12 mouse cellular contexts compared by ENCODE assay signal in genomic region chr4:142080487-142080767, GRCm38 (mm10). TPM values are rescaled to one million over a fixed set of nuclear protein-coding genes. Genes with fewer than 3 reads are reported as not detected.
A peak's percentile ranks its signal among the peaks of the same experiment; 100 is the strongest.
DNase-seq lines count a peak whose midpoint lies in the region; ATAC-seq lines count a peak whose summit lies in the region.
"Had no signal": no experiment of that assay in that cellular context is flagged by ENCODE, and none has a peak within 500 bp of the region (broad histone marks: within the 10 kb centered on the region; RNA-seq: fewer than 3 reads in every experiment).

No protein-coding gene starts in this region.

- no peak for ATAC-seq in heart, embryonic 16.5 days (replicated peaks; ENCODE audit: extremely low read depth, insufficient read depth, low FRiP score)
- ATAC-seq in liver, embryonic 16.5 days (ENCODE audit: low read depth) = no peak
- no peak for ATAC-seq in liver, embryonic 11.5 days (replicated peaks; ENCODE audit: low FRiP score)
- no peak for ATAC-seq in intestine, embryonic 16.5 days
- no peak for ATAC-seq in stomach, embryonic 16.5 days (ENCODE audit: insufficient read depth, low FRiP score)
- ATAC-seq: Patski had no signal

- peaks cover 58% of the 10 kb centered on the region for H3K4me1 ChIP-seq in heart, embryonic 16.5 days (ENCODE audit: control insufficient read depth, insufficient read depth, low read length)
- peaks cover 36% of the 10 kb centered on the region for H3K4me1 ChIP-seq in liver, embryonic 16.5 days (ENCODE audit: control insufficient read depth, low read depth, low read length)
- peaks cover 19% of the 10 kb centered on the region for H3K4me1 ChIP-seq in liver, embryonic 11.5 days (replicated peaks; ENCODE audit: control insufficient read depth, insufficient read depth, low read length)
- H3K4me1 ChIP-seq in intestine, embryonic 16.5 days (ENCODE audit: control insufficient read depth, insufficient read depth, low read length) = peaks cover 65% of the 10 kb centered on the region
- H3K4me1 ChIP-seq in stomach, embryonic 16.5 days (ENCODE audit: control insufficient read depth, insufficient read depth, low read length) = peaks cover 44% of the 10 kb centered on the region

- H3K27ac ChIP-seq in heart, embryonic 16.5 days (ENCODE audit: low read length) = peak overlapping the region; percentile 87
- H3K27ac ChIP-seq in liver, embryonic 16.5 days (ENCODE audit: low read length) = no peak overlapping the region
- no peak overlapping the region for H3K27ac ChIP-seq in liver, embryonic 11.5 days (ENCODE audit: low read depth, low read length)
- H3K27ac ChIP-seq in intestine, embryonic 16.5 days (ENCODE audit: low read length) = peak overlapping the region; percentile 43; the same call in 1 of the 2 replicates
- peak overlapping the region; percentile 73; the same call in 1 of the 2 replicates for H3K27ac ChIP-seq in stomach, embryonic 16.5 days (ENCODE audit: low read length)

- no peak overlapping the region for H3K9ac ChIP-seq in heart, embryonic 16.5 days (ENCODE audit: low read length)
- H3K9ac ChIP-seq in liver, embryonic 16.5 days (ENCODE audit: low read depth, low read length) = no peak overlapping the region
- H3K9ac ChIP-seq in liver, embryonic 11.5 days (ENCODE audit: low read depth, low read length) = no peak overlapping the region
- peak overlapping the region; percentile 17; the same call in 1 of the 2 replicates for H3K9ac ChIP-seq in intestine, embryonic 16.5 days (ENCODE audit: low read depth, low read length)
- peak overlapping the region; percentile 47 for H3K9ac ChIP-seq in stomach, embryonic 16.5 days (ENCODE audit: low read length)
- H3K9ac ChIP-seq: forebrain, postnatal 0 days had no signal

- no peaks in the 10 kb centered on the region for H3K36me3 ChIP-seq in heart, embryonic 16.5 days (ENCODE audit: control insufficient read depth, insufficient read depth)
- no peaks in the 10 kb centered on the region for H3K36me3 ChIP-seq in liver, embryonic 16.5 days (ENCODE audit: control insufficient read depth, insufficient read depth)
- no peaks in the 10 kb centered on the region for H3K36me3 ChIP-seq in liver, embryonic 11.5 days (ENCODE audit: control insufficient read depth, insufficient read depth, low read length)
- H3K36me3 ChIP-seq in intestine, embryonic 16.5 days (ENCODE audit: control insufficient read depth, insufficient read depth, low read length) = no peaks in the 10 kb centered on the region
- no peaks in the 10 kb centered on the region for H3K36me3 ChIP-seq in stomach, embryonic 16.5 days (ENCODE audit: control insufficient read depth, insufficient read depth, low read length)

- H3K27me3 ChIP-seq in heart, embryonic 16.5 days (ENCODE audit: control insufficient read depth, insufficient read depth, low read length) = no peaks in the 10 kb centered on the region
- peaks cover 19% of the 10 kb centered on the region for H3K27me3 ChIP-seq in liver, embryonic 16.5 days (ENCODE audit: control insufficient read depth, insufficient read depth, low read depth, low read length)
- H3K27me3 ChIP-seq in liver, embryonic 11.5 days (replicated peaks; ENCODE audit: control insufficient read depth, insufficient read depth, low read length) = peaks cover 22% of the 10 kb centered on the region
- H3K27me3 ChIP-seq in intestine, embryonic 16.5 days (replicated peaks; ENCODE audit: control insufficient read depth, insufficient read depth, low read length) = no peaks in the 10 kb centered on the region
- no peaks in the 10 kb centered on the region for H3K27me3 ChIP-seq in stomach, embryonic 16.5 days (ENCODE audit: control insufficient read depth, insufficient read depth, low read length)
- H3K27me3 ChIP-seq: Patski had no signal

- no peak overlapping the region for H3K4me3 ChIP-seq in heart, embryonic 16.5 days (ENCODE audit: low read length)
- H3K4me3 ChIP-seq in liver, embryonic 16.5 days (ENCODE audit: low read depth, low read length) = no peak overlapping the region
- no peak overlapping the region for H3K4me3 ChIP-seq in liver, embryonic 11.5 days (ENCODE audit: low read depth, low read length)
- 0 out of 2 replicates have a peak overlapping the region, but pooled peaks have one; percentile 5 for H3K4me3 ChIP-seq in intestine, embryonic 16.5 days (ENCODE audit: low read length)
- no peak overlapping the region for H3K4me3 ChIP-seq in stomach, embryonic 16.5 days (replicated peaks; ENCODE audit: low read length)
- H3K4me3 ChIP-seq: erythroblast, embryonic 14.5 days; myocyte had no signal

- H3K4me2 ChIP-seq in heart, embryonic 16.5 days (ENCODE audit: low read depth, low read length) = no peak overlapping the region; the same call in 1 of the 2 replicates
- H3K4me2 ChIP-seq in liver, embryonic 16.5 days (ENCODE audit: low read depth, low read length) = 0 out of 2 replicates have a peak overlapping the region, but pooled peaks have one; percentile 8
- no peak overlapping the region for H3K4me2 ChIP-seq in liver, embryonic 11.5 days
- peak overlapping the region; percentile 20; the same call in 1 of the 2 replicates for H3K4me2 ChIP-seq in intestine, embryonic 16.5 days (ENCODE audit: low read depth, low read length)
- peak overlapping the region; percentile 69 for H3K4me2 ChIP-seq in stomach, embryonic 16.5 days (ENCODE audit: low read depth, low read length)
- H3K4me2 ChIP-seq: lung, embryonic 14.5 days had no signal

- no peaks in the 10 kb centered on the region for H3K9me3 ChIP-seq in heart, embryonic 16.5 days (replicated peaks; ENCODE audit: control insufficient read depth, low read length)
- H3K9me3 ChIP-seq in liver, embryonic 16.5 days (replicated peaks; ENCODE audit: control insufficient read depth, low read length) = no peaks in the 10 kb centered on the region
- no peaks in the 10 kb centered on the region for H3K9me3 ChIP-seq in liver, embryonic 11.5 days (ENCODE audit: control insufficient read depth, low read length)
- H3K9me3 ChIP-seq in intestine, embryonic 16.5 days (ENCODE audit: control insufficient read depth, low read length) = no peaks in the 10 kb centered on the region
- no peaks in the 10 kb centered on the region for H3K9me3 ChIP-seq in stomach, embryonic 16.5 days (replicated peaks; ENCODE audit: control insufficient read depth, low read length)

- DNase-seq in heart, adult 8-10 months (ENCODE audit: low spot score) = no peak
- no peak for DNase-seq in liver, embryonic 11.5 days (ENCODE audit: low spot score)
- no peak for DNase-seq in frontal cortex, postnatal 10 days (ENCODE audit: low spot score in 2 of 2)
- DNase-seq: lung, embryonic 14.5 days had no signal

- 85% methylated on average over 4 of the region's 4 CpGs for WGBS in heart, embryonic 16.5 days
- WGBS in liver, embryonic 16.5 days (ENCODE audit: insufficient replicate concordance) = 54% methylated on average over 4 of the region's 4 CpGs
- WGBS in liver, embryonic 11.5 days = 73% methylated on average over 4 of the region's 4 CpGs
- WGBS in intestine, embryonic 16.5 days = 61% methylated on average over 4 of the region's 4 CpGs
- WGBS in stomach, embryonic 16.5 days = 64% methylated on average over 4 of the region's 4 CpGs

RNA-seq across cellular contexts. Expression of gene Tmem51, which starts 3.7 kb away (rescaled TPM):
- polyA plus RNA-seq in heart, embryonic 16.5 days (2015; fragmentation: Nextera tagmentation; extraction: Ambion mirVana) = 48.5 and 49.2 TPM in 2 replicates
- 1 to 10 TPM; 4.4 to 5.4 (median 4.7) TPM for total RNA-seq in heart, adult 8-10 months (2022)
- 15.7 and 18.6 TPM in 2 replicates for polyA plus RNA-seq in liver, embryonic 16.5 days (2015; fragmentation: Nextera tagmentation; extraction: Ambion mirVana)
- 16.7 and 17.7 TPM in 2 replicates for polyA plus RNA-seq in liver, embryonic 11.5 days (2014; fragmentation: Nextera tagmentation; extraction: Ambion mirVana)
- 160 and 206 TPM in 2 replicates for polyA plus RNA-seq in intestine, embryonic 16.5 days (2015; fragmentation: Nextera tagmentation; extraction: Ambion mirVana)
- polyA plus RNA-seq in stomach, embryonic 16.5 days (2015; fragmentation: Nextera tagmentation; extraction: Ambion mirVana) = 79.2 and 87.9 TPM in 2 replicates
- polyA plus RNA-seq: myocyte had no signal

Comparison
In these comparisons a context has a peak if more than half of its experiments do, and no peak if none do; other contexts are left out.
1. H3K4me2 ChIP-seq: peak in liver, embryonic 16.5 days (single experiment), intestine, embryonic 16.5 days (single experiment) and stomach, embryonic 16.5 days (single experiment); none in heart, embryonic 16.5 days (single experiment) and liver, embryonic 11.5 days (single experiment).
2. H3K27ac ChIP-seq: peak in heart, embryonic 16.5 days (single experiment), intestine, embryonic 16.5 days (single experiment) and stomach, embryonic 16.5 days (single experiment); none in liver, embryonic 16.5 days (single experiment) and liver, embryonic 11.5 days (single experiment).
3. H3K9ac ChIP-seq: peak in intestine, embryonic 16.5 days (single experiment) and stomach, embryonic 16.5 days (single experiment); none in heart, embryonic 16.5 days (single experiment), liver, embryonic 16.5 days (single experiment) and liver, embryonic 11.5 days (single experiment).